Comparison of ENCODE assay signal across 12 mouse cellular contexts in the genomic region with DNA sequence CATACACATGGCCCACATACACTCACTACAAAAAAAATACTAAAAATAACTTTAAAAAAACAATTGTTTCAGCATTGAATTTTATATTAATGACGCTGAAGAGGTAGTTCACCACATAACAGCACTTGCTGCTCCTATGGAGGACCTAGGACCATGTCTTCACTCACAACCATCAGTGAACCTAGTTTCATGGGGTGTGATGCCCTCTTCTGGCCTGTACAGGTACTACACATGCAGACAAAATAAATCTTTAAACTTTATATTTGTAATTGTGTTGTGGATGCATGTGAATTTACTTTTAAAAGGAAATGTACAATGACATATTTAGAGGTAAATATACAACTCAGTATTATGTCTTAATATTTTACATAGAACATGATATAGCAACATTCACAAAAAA. TPM values are rescaled to one million over a fixed set of nuclear protein-coding genes. Genes with fewer than 3 reads are reported as not detected.
A peak's percentile ranks its signal among the peaks of the same experiment; 100 is the strongest.
DNase-seq lines count a peak whose midpoint lies in the region; ATAC-seq and TF ChIP-seq lines count a peak whose summit lies in the region.
"Had no signal": no experiment of that assay in that cellular context is flagged by ENCODE, and none has a peak within 500 bp of the region (broad histone marks: within the 10 kb centered on the region; RNA-seq: fewer than 3 reads in every experiment).

No protein-coding gene starts in this region.

- TF ChIP-seq CTCF in kidney, postnatal 0 days (IDR thresholded peaks at IDR 0.05; ENCODE audit: low read depth), result peak; percentile 61
- TF ChIP-seq CTCF in cortical plate, adult 2 months (IDR thresholded peaks at IDR 0.05; ENCODE audit: extremely low read depth, insufficient read depth, low read length), result peak; percentile 32; the same call in 1 of the 2 replicates

- no peaks in the 10 kb centered on the region for H3K27me3 ChIP-seq in kidney, postnatal 0 days (ENCODE audit: insufficient read depth, low read length)
- H3K27me3 ChIP-seq: heart, embryonic 13.5 days; kidney, embryonic 15.5 days had no signal

- no peak for TF ChIP-seq POLR2A in cortical plate, adult 2 months (IDR thresholded peaks at IDR 0.05; ENCODE audit: extremely low read depth, insufficient read depth, low read length)

- H3K27ac ChIP-seq in kidney, postnatal 0 days, result no peak overlapping the region
- H3K27ac ChIP-seq in cortical plate, adult 2 months (ENCODE audit: insufficient read depth, low read length), result no peak overlapping the region
- H3K27ac ChIP-seq: heart, embryonic 13.5 days; kidney, embryonic 15.5 days; limb, embryonic 10.5 days had no signal

- H3K36me3 ChIP-seq in kidney, postnatal 0 days (ENCODE audit: insufficient read depth, low read length), result no peaks in the 10 kb centered on the region
- H3K36me3 ChIP-seq: heart, embryonic 13.5 days; kidney, embryonic 15.5 days; limb, embryonic 10.5 days had no signal

- H3K9ac ChIP-seq in kidney, postnatal 0 days (ENCODE audit: low read depth, low read length), result no peak overlapping the region
- H3K9ac ChIP-seq: heart, embryonic 13.5 days; kidney, embryonic 15.5 days had no signal

- no peak overlapping the region for H3K4me3 ChIP-seq in kidney, postnatal 0 days (replicated peaks; ENCODE audit: low read depth, low read length)
- no peak overlapping the region for H3K4me3 ChIP-seq in cortical plate, adult 2 months (ENCODE audit: insufficient read depth, low read length)
- H3K4me3 ChIP-seq: heart, embryonic 13.5 days; kidney, embryonic 15.5 days; limb, embryonic 10.5 days had no signal

- H3K4me2 ChIP-seq in kidney, postnatal 0 days (ENCODE audit: low read length), result no peak overlapping the region
- H3K4me2 ChIP-seq: heart, embryonic 13.5 days; kidney, embryonic 15.5 days had no signal

- no peaks in the 10 kb centered on the region for H3K9me3 ChIP-seq in kidney, postnatal 0 days (replicated peaks; ENCODE audit: low read length)
- H3K9me3 ChIP-seq: kidney, embryonic 15.5 days; limb, embryonic 10.5 days had no signal

- no peak for DNase-seq in kidney, postnatal 0 days (ENCODE audit: low spot score)
- DNase-seq in kidney, adult 8-10 months, result no peak
- peak; percentile 5 for DNase-seq in 3T3-L1 (ENCODE audit: low read depth, low spot score)
- DNase-seq in CD8-positive naive resting alpha-beta T cell, adult 2 months (ENCODE audit: low read depth in 2 of 2, low spot score in 2 of 2), result peak; percentile 8 to 16
- DNase-seq in right cerebral cortex, adult 18-20 months, result no peak
- no peak for DNase-seq in right cerebral cortex, postnatal 14 days
- DNase-seq: cerebellum, adult 9-11 months; retina, postnatal 1 day had no signal

- WGBS in kidney, postnatal 0 days, result 54% methylated on average over 1 of the region's 1 CpGs

- H3K4me1 ChIP-seq in kidney, postnatal 0 days (replicated peaks; ENCODE audit: insufficient read depth, low read length), result no peaks in the 10 kb centered on the region
- H3K4me1 ChIP-seq in cortical plate, adult 2 months (ENCODE audit: control insufficient read depth, insufficient read depth, low read length), result no peaks in the 10 kb centered on the region
- H3K4me1 ChIP-seq: heart, embryonic 13.5 days; kidney, embryonic 15.5 days; limb, embryonic 10.5 days had no signal

- no peak for ATAC-seq in kidney, postnatal 0 days (replicated peaks; ENCODE audit: low FRiP score, low read depth)

RNA-seq across cellular contexts. Expression of gene Txndc16, which starts 21.5 kb away (rescaled TPM):
- 13.5 and 15.4 TPM in 2 replicates for polyA plus RNA-seq in kidney, postnatal 0 days (2015; fragmentation: Nextera tagmentation; extraction: Ambion mirVana)
- polyA plus RNA-seq in cortical plate, adult 2 months (2012; rRNA removed), result 42.3 and 43.5 TPM in 2 replicates

RNA-seq across cellular contexts. Expression of gene Gpr137c, which starts 22.1 kb away (rescaled TPM):
- polyA plus RNA-seq in kidney, postnatal 0 days (2015; fragmentation: Nextera tagmentation; extraction: Ambion mirVana), result 1.8 and 2.3 TPM in 2 replicates
- polyA plus RNA-seq in cortical plate, adult 2 months (2012; rRNA removed), result 29.4 and 29.9 TPM in 2 replicates

Comparison
In these comparisons a context has a peak if more than half of its experiments do, and no peak if none do; other contexts are left out.
1. DNase-seq: peak in 3T3-L1 (single experiment) and CD8-positive naive resting alpha-beta T cell, adult 2 months (2 of 2); none in kidney, postnatal 0 days (single experiment), kidney, adult 8-10 months (0 of 2), right cerebral cortex, adult 18-20 months (single experiment) and right cerebral cortex, postnatal 14 days (single experiment).